Mouse (Mus musculus): Measurements from ENCODE around the gene Rrp1b. TPM values are rescaled to one million over a fixed set of nuclear protein-coding genes. Genes with fewer than 3 reads are reported as not detected.
A peak's percentile ranks its signal among the peaks of the same experiment; 100 is the strongest.
"Not testable (repeated sequence)": the region's sequence is repeated elsewhere in the genome, so short reads cannot be mapped to it uniquely, and the experiment has no call there.

Rrp1b gene
- polyA plus RNA-seq, 1 experiment from 2014 or later: 50.9 TPM

GRCm38 (mm10) chr17:32099943-32100586 lies 64.2 kb downstream of the Rrp1b start:
- peak overlapping the region; percentile 87 for H3K4me2 ChIP-seq (ENCODE audit: low read depth)
- WGBS: 2% methylated on average over 43 of the region's 44 CpGs
- H3K36me3 ChIP-seq (ENCODE audit: control insufficient read depth, insufficient read depth, low read length): no peaks in the 10 kb centered on the region
- peak overlapping the region; percentile 56 for H3K9ac ChIP-seq (ENCODE audit: low read length)
- peaks cover 12% of the 10 kb centered on the region; the same call in 1 of the 2 replicates for H3K27me3 ChIP-seq (ENCODE audit: control insufficient read depth, insufficient read depth, low read length)
- no peak overlapping the region for H3K27ac ChIP-seq (ENCODE audit: low read depth, low read length)
- H3K4me1 ChIP-seq (ENCODE audit: control insufficient read depth, insufficient read depth, low read length): 0 out of 2 replicates have a peak, but pooled peaks cover 2% of the 10 kb centered on the region
- DNase-seq (ENCODE audit: low spot score) (peak; percentile 76), ATAC-seq (ENCODE audit: insufficient read depth, low FRiP score, low TSS enrichment) (peak; percentile 48)
- no peaks in the 10 kb centered on the region for H3K9me3 ChIP-seq (ENCODE audit: control insufficient read depth, low read length)
- peak overlapping the region; percentile 37 for H3K4me3 ChIP-seq (ENCODE audit: low read depth, low read length)

DNA sequence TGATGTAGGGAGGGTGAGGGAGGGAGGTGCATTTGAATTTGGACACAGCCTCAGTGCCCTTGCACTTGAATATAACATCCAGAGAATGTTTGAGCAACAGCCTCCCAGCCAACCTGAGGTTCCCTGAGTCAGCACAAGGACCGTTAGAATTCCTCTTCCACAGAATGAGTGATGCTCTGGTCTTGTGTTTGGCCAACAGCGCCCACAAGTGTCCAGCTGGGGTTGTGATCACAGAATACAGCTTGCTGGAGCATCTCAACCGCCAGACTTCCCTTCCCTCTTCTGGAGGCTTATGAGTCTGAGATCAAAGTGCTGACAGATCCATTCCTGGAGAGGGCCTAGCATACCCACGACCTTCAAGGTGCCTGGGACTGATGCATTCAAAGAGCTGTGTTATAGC lies 67.2 kb downstream of the Rrp1b start:
- H3K27me3 ChIP-seq (ENCODE audit: control insufficient read depth, insufficient read depth, low read length): peaks cover 12% of the 10 kb centered on the region; the same call in 1 of the 2 replicates
- H3K27ac ChIP-seq (ENCODE audit: low read depth, low read length): no peak overlapping the region
- ATAC-seq (ENCODE audit: insufficient read depth, low FRiP score, low TSS enrichment) (no peak), DNase-seq (ENCODE audit: low spot score) (peak; percentile 8)
- no peaks in the 10 kb centered on the region for H3K9me3 ChIP-seq (ENCODE audit: control insufficient read depth, low read length)
- no peak overlapping the region for H3K9ac ChIP-seq (ENCODE audit: low read length)
- no peak overlapping the region for H3K4me2 ChIP-seq (ENCODE audit: low read depth)
- whole genome bisulfite sequencing: 16% methylated on average over 4 of the region's 4 CpGs
- no peak overlapping the region for H3K4me3 ChIP-seq (ENCODE audit: low read depth, low read length)
- no peaks in the 10 kb centered on the region for H3K36me3 ChIP-seq (ENCODE audit: control insufficient read depth, insufficient read depth, low read length)
- 0 out of 2 replicates have a peak, but pooled peaks cover 2% of the 10 kb centered on the region for H3K4me1 ChIP-seq (ENCODE audit: control insufficient read depth, insufficient read depth, low read length)

DNA sequence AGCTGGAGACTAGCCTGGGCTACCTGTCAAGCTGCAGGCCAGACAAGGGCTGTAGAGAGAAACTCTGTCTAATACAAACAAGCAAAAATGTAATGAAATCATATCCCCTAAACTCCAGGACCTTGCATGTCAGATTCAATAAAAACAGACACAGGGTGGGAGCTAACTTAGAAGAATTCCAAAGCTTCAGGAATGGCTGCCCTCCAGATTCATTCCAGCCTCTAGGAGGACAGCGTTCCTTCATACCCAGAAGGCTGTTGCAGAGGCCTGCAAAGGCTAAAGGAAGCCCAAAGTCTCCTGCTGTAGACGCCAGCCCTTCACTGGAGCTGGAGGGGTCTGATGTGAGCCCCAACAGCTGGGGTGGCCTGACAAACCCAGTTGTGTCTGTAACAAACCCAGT lies 70.5 kb downstream of the Rrp1b start:
- Histone ChIP-seq H3K9me3 (ENCODE audit: control insufficient read depth, low read length) (no peaks in the 10 kb centered on the region), H3K4me1 (ENCODE audit: control insufficient read depth, insufficient read depth, low read length) (no peaks in the 10 kb centered on the region), H3K27me3 (ENCODE audit: control insufficient read depth, insufficient read depth, low read length) (no peaks in the 10 kb centered on the region), H3K9ac (ENCODE audit: low read length) (no peak overlapping the region), H3K27ac (ENCODE audit: low read depth, low read length) (no peak overlapping the region), H3K36me3 (ENCODE audit: control insufficient read depth, insufficient read depth, low read length) (no peaks in the 10 kb centered on the region), H3K4me3 (ENCODE audit: low read depth, low read length) (no peak overlapping the region), H3K4me2 (ENCODE audit: low read depth) (no peak overlapping the region)
- no peak for ATAC-seq (ENCODE audit: insufficient read depth, low FRiP score, low TSS enrichment)
- WGBS: 76% methylated on average over 2 of the region's 2 CpGs
- peak; percentile 3 for DNase-seq (ENCODE audit: low spot score)

GRCm38 (mm10) chr17:32107877-32108276 lies 72.0 kb downstream of the Rrp1b start:
- Histone ChIP-seq H3K27ac (ENCODE audit: low read depth, low read length) (no peak overlapping the region), H3K27me3 (ENCODE audit: control insufficient read depth, insufficient read depth, low read length) (no peaks in the 10 kb centered on the region)
- ATAC-seq (ENCODE audit: insufficient read depth, low FRiP score, low TSS enrichment): no peak

GRCm38 (mm10) chr17:32108320-32109011 lies 72.6 kb downstream of the Rrp1b start:
- WGBS: 79% methylated on average over 5 of the region's 5 CpGs
- not testable (repeated sequence) for H3K27me3 ChIP-seq (ENCODE audit: control insufficient read depth, insufficient read depth, low read length); H3K9me3 ChIP-seq (ENCODE audit: control insufficient read depth, low read length); ATAC-seq (ENCODE audit: insufficient read depth, low FRiP score, low TSS enrichment); H3K4me1 ChIP-seq (ENCODE audit: control insufficient read depth, insufficient read depth, low read length); H3K4me2 ChIP-seq (ENCODE audit: low read depth); H3K4me3 ChIP-seq (ENCODE audit: low read depth, low read length); H3K27ac ChIP-seq (ENCODE audit: low read depth, low read length); H3K36me3 ChIP-seq (ENCODE audit: control insufficient read depth, insufficient read depth, low read length); H3K9ac ChIP-seq (ENCODE audit: low read length)
- DNase-seq (ENCODE audit: low spot score): peak; percentile 9

More at GRCm38 (mm10) chr17:32107877-32108276, 72.0 kb downstream of the Rrp1b start:
- no peak overlapping the region for H3K9ac ChIP-seq (ENCODE audit: low read length)
- no peaks in the 10 kb centered on the region for H3K9me3 ChIP-seq (ENCODE audit: control insufficient read depth, low read length)
- no peaks in the 10 kb centered on the region for H3K36me3 ChIP-seq (ENCODE audit: control insufficient read depth, insufficient read depth, low read length)
- 78% methylated on average over 5 of the region's 5 CpGs for WGBS
- H3K4me2 ChIP-seq (ENCODE audit: low read depth): no peak overlapping the region
- no peak overlapping the region for H3K4me3 ChIP-seq (ENCODE audit: low read depth, low read length)
- DNase-seq (ENCODE audit: low spot score): peak; percentile 9
- no peaks in the 10 kb centered on the region for H3K4me1 ChIP-seq (ENCODE audit: control insufficient read depth, insufficient read depth, low read length)

GRCm38 (mm10) chr17:32109201-32109940 lies 73.5 kb downstream of the Rrp1b start:
- H3K4me3 ChIP-seq (ENCODE audit: low read depth, low read length): no peak overlapping the region
- ATAC-seq (ENCODE audit: insufficient read depth, low FRiP score, low TSS enrichment) (no peak), DNase-seq (ENCODE audit: low spot score) (peak; percentile 8)
- H3K9ac ChIP-seq (ENCODE audit: low read length): no peak overlapping the region
- H3K27ac ChIP-seq (ENCODE audit: low read depth, low read length): no peak overlapping the region
- no peak overlapping the region for H3K4me2 ChIP-seq (ENCODE audit: low read depth)
- no peaks in the 10 kb centered on the region for H3K36me3 ChIP-seq (ENCODE audit: control insufficient read depth, insufficient read depth, low read length)
- no peaks in the 10 kb centered on the region for H3K9me3 ChIP-seq (ENCODE audit: control insufficient read depth, low read length)
- 0 out of 2 replicates have a peak, but pooled peaks cover 8% of the 10 kb centered on the region for H3K27me3 ChIP-seq (ENCODE audit: control insufficient read depth, insufficient read depth, low read length)
- 74% methylated on average over 6 of the region's 6 CpGs for WGBS
- H3K4me1 ChIP-seq (ENCODE audit: control insufficient read depth, insufficient read depth, low read length): peaks cover 7% of the 10 kb centered on the region

DNA sequence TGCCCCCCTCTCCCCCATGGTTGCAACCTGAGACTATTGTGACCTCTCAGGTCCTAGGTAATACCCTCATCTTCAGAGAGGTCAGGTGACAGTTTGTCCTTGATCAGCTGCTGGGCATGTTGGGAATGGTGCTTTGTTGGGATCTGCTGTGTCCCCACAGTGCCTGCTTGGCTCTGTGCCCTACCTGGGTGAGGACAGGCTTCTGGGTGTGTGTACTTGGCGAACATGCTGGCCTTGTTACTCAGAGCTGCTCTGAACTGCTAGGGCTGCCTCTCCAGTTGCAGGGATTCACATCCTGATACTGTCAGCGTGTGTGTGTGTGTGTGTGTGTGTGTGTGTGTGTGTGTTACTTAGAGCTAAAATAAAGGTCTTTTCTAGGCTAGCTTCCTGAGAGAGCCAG lies 74.5 kb downstream of the Rrp1b start:
- 0 out of 2 replicates have a peak, but pooled peaks cover 9% of the 10 kb centered on the region for H3K27me3 ChIP-seq (ENCODE audit: control insufficient read depth, insufficient read depth, low read length)
- peaks cover 8% of the 10 kb centered on the region for H3K4me1 ChIP-seq (ENCODE audit: control insufficient read depth, insufficient read depth, low read length)
- H3K4me3 ChIP-seq (ENCODE audit: low read depth, low read length): no peak overlapping the region
- H3K36me3 ChIP-seq (ENCODE audit: control insufficient read depth, insufficient read depth, low read length): no peaks in the 10 kb centered on the region
- H3K9ac ChIP-seq (ENCODE audit: low read length): no peak overlapping the region
- DNase-seq (ENCODE audit: low spot score) (no peak), ATAC-seq (ENCODE audit: insufficient read depth, low FRiP score, low TSS enrichment) (no peak)
- H3K27ac ChIP-seq (ENCODE audit: low read depth, low read length): no peak overlapping the region
- 78% methylated on average over 2 of the region's 2 CpGs for WGBS
- no peaks in the 10 kb centered on the region for H3K9me3 ChIP-seq (ENCODE audit: control insufficient read depth, low read length)
- no peak overlapping the region for H3K4me2 ChIP-seq (ENCODE audit: low read depth)

GRCm38 (mm10) chr17:32110980-32111780 lies 75.3 kb downstream of the Rrp1b start:
- 85% methylated on average over 10 of the region's 10 CpGs for WGBS

More at GRCm38 (mm10) chr17:32110980-32111780, 75.3 kb downstream of the Rrp1b start:
- H3K4me3 ChIP-seq (ENCODE audit: low read depth, low read length): no peak overlapping the region
- H3K9me3 ChIP-seq (ENCODE audit: control insufficient read depth, low read length): no peaks in the 10 kb centered on the region
- peaks cover 8% of the 10 kb centered on the region for H3K4me1 ChIP-seq (ENCODE audit: control insufficient read depth, insufficient read depth, low read length)
- H3K4me2 ChIP-seq (ENCODE audit: low read depth): no peak overlapping the region
- 0 out of 2 replicates have a peak, but pooled peaks cover 9% of the 10 kb centered on the region for H3K27me3 ChIP-seq (ENCODE audit: control insufficient read depth, insufficient read depth, low read length)
- no peak overlapping the region for H3K27ac ChIP-seq (ENCODE audit: low read depth, low read length)
- ATAC-seq (ENCODE audit: insufficient read depth, low FRiP score, low TSS enrichment) (no peak), DNase-seq (ENCODE audit: low spot score) (peak; percentile 3)
- no peaks in the 10 kb centered on the region for H3K36me3 ChIP-seq (ENCODE audit: control insufficient read depth, insufficient read depth, low read length)
- no peak overlapping the region for H3K9ac ChIP-seq (ENCODE audit: low read length)

Measured in neural tube, embryonic 11.5 days (tissue).